Mouse (Mus musculus): ENCODE results near the gene Ptcd2. TPM values are rescaled to one million over a fixed set of nuclear protein-coding genes. Genes with fewer than 3 reads are reported as not detected.
"Not testable (repeated sequence)": the region's sequence is repeated elsewhere in the genome, so short reads cannot be mapped to it uniquely, and the experiment has no call there.

The Ptcd2 gene
- polyA plus RNA-seq, 1 experiment = 32.4 TPM

DNA sequence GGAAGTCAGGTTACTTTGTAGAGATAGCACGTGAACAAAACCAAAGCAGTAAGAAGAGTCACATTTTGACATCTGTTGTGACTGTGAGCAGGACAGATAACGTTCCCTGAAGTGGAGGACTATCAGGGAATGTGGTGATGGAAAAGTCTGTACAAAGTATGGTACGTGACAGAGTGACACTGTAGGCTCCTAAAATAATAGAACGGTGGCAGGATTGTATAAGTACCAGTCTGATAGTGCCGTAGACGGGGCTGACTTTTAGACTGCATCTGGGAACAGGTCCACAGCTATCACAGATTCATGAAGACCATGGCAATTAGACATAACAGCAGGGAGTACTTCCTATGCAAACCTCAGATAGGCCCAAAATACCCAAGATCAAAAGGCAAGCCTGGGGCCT, 3.0 kb downstream of the Ptcd2 start:
- Histone ChIP-seq H3K4me1 (ENCODE audit: control insufficient read depth, insufficient read depth, low read length) (peaks cover 3% of the 10 kb centered on the region; the same call in 1 of the 2 replicates), H3K27ac (ENCODE audit: insufficient read depth, low read length) (no peak overlapping the region), H3K4me3 (ENCODE audit: insufficient read depth, low read length) (no peak overlapping the region)
- no peak for TF ChIP-seq POLR2A (IDR thresholded peaks at IDR 0.05; ENCODE audit: extremely low read depth, insufficient read depth, low read length)
- TF ChIP-seq CTCF (IDR thresholded peaks at IDR 0.05; ENCODE audit: extremely low read depth, insufficient read depth, low read length) = no peak

- Histone ChIP-seq H3K27ac (ENCODE audit: insufficient read depth, low read length) (no peak overlapping the region), H3K4me1 (ENCODE audit: control insufficient read depth, insufficient read depth, low read length) (no peaks in the 10 kb centered on the region), H3K4me3 (ENCODE audit: insufficient read depth, low read length) (no peak overlapping the region)
- TF ChIP-seq POLR2A (IDR thresholded peaks at IDR 0.05; ENCODE audit: extremely low read depth, insufficient read depth, low read length) = no peak
- no peak for TF ChIP-seq CTCF (IDR thresholded peaks at IDR 0.05; ENCODE audit: extremely low read depth, insufficient read depth, low read length)
These were observed 7.0 kb downstream of the Ptcd2 start for GRCm38 (mm10) chr13:99337510-99337909.

DNA sequence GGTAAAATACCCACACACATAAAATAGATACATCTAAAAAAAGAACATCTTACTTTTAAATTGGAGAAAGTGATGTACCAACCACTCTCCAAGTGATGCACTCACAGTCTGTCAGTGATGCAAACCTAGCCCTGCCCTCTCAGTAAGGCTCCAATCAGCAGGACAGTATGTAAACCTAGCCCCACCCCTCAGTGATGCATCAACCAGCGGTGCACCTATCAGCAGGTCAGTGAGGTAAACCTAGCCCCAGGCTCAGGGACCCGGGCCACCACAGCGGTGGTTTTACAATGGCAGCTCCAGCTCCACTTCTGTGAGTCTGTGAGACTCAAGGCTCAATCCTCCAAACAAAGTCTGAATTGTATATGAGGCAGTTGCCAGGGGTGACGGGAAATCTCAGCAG, 13.2 kb downstream of the Ptcd2 start:
- TF ChIP-seq CTCF (IDR thresholded peaks at IDR 0.05; ENCODE audit: extremely low read depth, insufficient read depth, low read length) (no peak), POLR2A (IDR thresholded peaks at IDR 0.05; ENCODE audit: extremely low read depth, insufficient read depth, low read length) (no peak)
- no peaks in the 10 kb centered on the region; the same call in 1 of the 2 replicates for H3K4me1 ChIP-seq (ENCODE audit: control insufficient read depth, insufficient read depth, low read length)
- H3K4me3 ChIP-seq (ENCODE audit: insufficient read depth, low read length) = no peak overlapping the region
- no peak overlapping the region for H3K27ac ChIP-seq (ENCODE audit: insufficient read depth, low read length)

GRCm38 (mm10) chr13:99324337-99324685, 20.2 kb downstream of the Ptcd2 start:
- not testable (repeated sequence) for H3K4me3 ChIP-seq (ENCODE audit: insufficient read depth, low read length); H3K27ac ChIP-seq (ENCODE audit: insufficient read depth, low read length); H3K4me1 ChIP-seq (ENCODE audit: control insufficient read depth, insufficient read depth, low read length)

DNA sequence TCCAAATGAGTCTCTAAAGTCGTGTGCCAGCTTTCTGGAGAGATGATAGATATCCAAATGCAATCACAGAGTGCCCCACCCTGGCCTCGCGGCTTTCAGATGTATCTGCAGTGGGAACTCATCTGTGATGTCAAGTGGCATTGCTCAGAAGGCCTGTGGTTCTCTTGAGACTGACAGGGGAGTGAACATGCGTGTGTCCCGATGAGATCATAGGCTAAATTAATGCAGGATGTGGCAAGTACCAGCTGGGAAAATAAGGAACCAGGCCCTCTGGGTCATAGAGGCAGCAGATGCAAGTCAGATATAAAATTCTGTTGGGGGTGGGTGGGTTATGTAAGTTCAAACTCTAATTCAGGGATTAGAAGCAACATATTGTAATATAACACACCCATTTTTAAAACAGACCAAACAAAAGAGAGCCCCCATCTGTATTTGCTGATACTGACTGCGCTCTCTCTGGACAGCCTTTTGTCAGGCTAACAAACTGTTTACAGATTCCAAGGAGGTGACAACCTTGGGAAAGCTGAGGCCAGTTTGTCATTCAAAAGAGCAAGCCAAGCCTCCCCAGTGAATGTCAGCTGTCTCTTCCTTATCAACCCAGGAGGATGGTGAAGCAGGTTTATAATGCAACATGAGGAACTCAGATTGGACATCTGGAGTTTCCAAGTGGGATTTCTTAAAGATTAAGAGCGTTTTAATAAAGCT, 20.7 kb downstream of the Ptcd2 start:
- no peak for TF ChIP-seq POLR2A (IDR thresholded peaks at IDR 0.05; ENCODE audit: extremely low read depth, insufficient read depth, low read length)
- no peak for TF ChIP-seq CTCF (IDR thresholded peaks at IDR 0.05; ENCODE audit: extremely low read depth, insufficient read depth, low read length)
- Histone ChIP-seq H3K4me3 (ENCODE audit: insufficient read depth, low read length) (no peak overlapping the region), H3K27ac (ENCODE audit: insufficient read depth, low read length) (no peak overlapping the region)

GRCm38 (mm10) chr13:99322915-99323314, 21.6 kb downstream of the Ptcd2 start:
- H3K4me3 ChIP-seq (ENCODE audit: insufficient read depth, low read length); H3K27ac ChIP-seq (ENCODE audit: insufficient read depth, low read length): not testable (repeated sequence)

More for the DNA sequence above, 20.7 kb downstream of the Ptcd2 start:
- peaks cover 1% of the 10 kb centered on the region; the same call in 1 of the 2 replicates for H3K4me1 ChIP-seq (ENCODE audit: control insufficient read depth, insufficient read depth, low read length)

DNA sequence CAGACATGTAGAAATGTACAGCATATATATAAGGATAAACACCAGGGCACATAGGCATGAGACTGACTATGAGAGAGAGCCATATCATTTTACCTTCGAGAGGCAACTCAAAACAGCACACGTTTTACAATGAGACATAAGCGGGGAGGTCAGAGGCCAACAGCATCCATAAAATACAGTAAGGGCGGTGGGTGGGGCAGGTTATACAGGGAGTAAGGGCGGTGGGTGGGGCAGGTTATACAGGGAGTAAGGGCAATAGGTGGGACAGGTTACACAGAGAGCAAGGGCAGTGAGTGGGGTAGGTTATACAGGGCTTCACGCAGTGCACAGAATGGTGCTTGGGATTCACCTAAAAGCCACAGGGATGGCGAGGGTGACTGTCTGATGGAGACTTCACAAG, 24.1 kb downstream of the Ptcd2 start:
- Histone ChIP-seq H3K27ac (ENCODE audit: insufficient read depth, low read length) (no peak overlapping the region), H3K4me1 (ENCODE audit: control insufficient read depth, insufficient read depth, low read length) (peaks cover 1% of the 10 kb centered on the region; the same call in 1 of the 2 replicates), H3K4me3 (ENCODE audit: insufficient read depth, low read length) (no peak overlapping the region)
- no peak for TF ChIP-seq POLR2A (IDR thresholded peaks at IDR 0.05; ENCODE audit: extremely low read depth, insufficient read depth, low read length)
- TF ChIP-seq CTCF (IDR thresholded peaks at IDR 0.05; ENCODE audit: extremely low read depth, insufficient read depth, low read length) = no peak

More at GRCm38 (mm10) chr13:99322915-99323314, 21.6 kb downstream of the Ptcd2 start:
- H3K4me1 ChIP-seq (ENCODE audit: control insufficient read depth, insufficient read depth, low read length) = not testable (repeated sequence)

- no peak overlapping the region for H3K27ac ChIP-seq (ENCODE audit: insufficient read depth, low read length)
- TF ChIP-seq POLR2A (IDR thresholded peaks at IDR 0.05; ENCODE audit: extremely low read depth, insufficient read depth, low read length) (no peak), CTCF (IDR thresholded peaks at IDR 0.05; ENCODE audit: extremely low read depth, insufficient read depth, low read length) (peak; percentile 49)
- H3K4me1 ChIP-seq (ENCODE audit: control insufficient read depth, insufficient read depth, low read length) = no peaks in the 10 kb centered on the region
- H3K4me3 ChIP-seq (ENCODE audit: insufficient read depth, low read length) = no peak overlapping the region
These were observed 27.4 kb downstream of the Ptcd2 start for GRCm38 (mm10) chr13:99317058-99317457.

DNA sequence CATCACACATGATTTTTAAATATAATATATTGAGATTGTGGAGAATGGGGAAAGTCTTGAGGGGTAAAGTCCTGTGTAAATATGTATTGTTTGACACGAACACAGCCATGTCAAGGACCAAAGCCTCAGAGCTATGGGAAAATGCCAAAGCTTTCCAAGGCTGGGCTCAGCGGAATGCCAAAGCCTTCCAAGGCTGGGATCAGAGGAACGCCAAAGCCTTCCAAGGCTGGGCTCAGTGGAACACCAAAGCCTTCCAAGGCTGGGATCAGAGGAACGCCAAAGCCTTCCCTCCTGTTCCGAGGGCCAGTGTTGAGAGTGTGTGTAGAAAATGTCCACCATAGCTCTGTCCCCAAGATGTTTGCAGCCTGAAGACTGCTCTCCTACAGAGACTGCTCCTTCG, 28.1 kb downstream of the Ptcd2 start:
- H3K4me3 ChIP-seq (ENCODE audit: insufficient read depth, low read length) = no peak overlapping the region
- no peak overlapping the region for H3K27ac ChIP-seq (ENCODE audit: insufficient read depth, low read length)

DNA sequence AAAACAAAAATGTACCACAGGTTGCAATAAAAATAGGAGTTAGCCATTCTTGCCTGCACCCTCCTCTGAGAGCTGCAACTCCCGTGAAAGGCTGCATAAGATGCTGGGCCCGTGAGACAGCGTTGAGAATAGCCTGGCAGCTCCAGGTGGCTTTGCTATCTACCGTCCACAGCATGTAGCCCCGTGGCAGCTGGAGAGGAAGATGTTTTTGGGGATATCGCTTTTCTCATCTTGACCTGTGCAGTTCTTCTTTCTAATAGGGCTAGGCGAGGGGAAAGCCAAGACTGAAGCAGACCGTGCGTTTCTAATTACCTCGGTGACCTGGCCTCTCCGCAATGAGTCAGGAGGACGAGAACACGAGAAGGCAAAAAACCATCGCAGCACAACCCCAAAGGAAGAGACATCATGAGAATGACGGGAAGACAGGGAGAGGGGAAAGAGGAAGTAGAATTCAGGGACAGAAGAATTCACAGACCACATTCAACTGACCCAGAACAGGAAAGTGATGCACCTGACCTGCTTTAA, 29.8 kb downstream of the Ptcd2 start:
- H3K4me3 ChIP-seq (ENCODE audit: insufficient read depth, low read length) = no peak overlapping the region

More for the DNA sequence above, 28.1 kb downstream of the Ptcd2 start:
- H3K4me1 ChIP-seq (ENCODE audit: control insufficient read depth, insufficient read depth, low read length) = no peaks in the 10 kb centered on the region
- no peak for TF ChIP-seq POLR2A (IDR thresholded peaks at IDR 0.05; ENCODE audit: extremely low read depth, insufficient read depth, low read length)
- TF ChIP-seq CTCF (IDR thresholded peaks at IDR 0.05; ENCODE audit: extremely low read depth, insufficient read depth, low read length) = no peak

More for the DNA sequence above, 29.8 kb downstream of the Ptcd2 start:
- Histone ChIP-seq H3K4me1 (ENCODE audit: control insufficient read depth, insufficient read depth, low read length) (no peaks in the 10 kb centered on the region), H3K27ac (ENCODE audit: insufficient read depth, low read length) (no peak overlapping the region)
- TF ChIP-seq POLR2A (IDR thresholded peaks at IDR 0.05; ENCODE audit: extremely low read depth, insufficient read depth, low read length) (no peak), CTCF (IDR thresholded peaks at IDR 0.05; ENCODE audit: extremely low read depth, insufficient read depth, low read length) (no peak)
